Mouse (Mus musculus) heart, adult 2 months (tissue): ENCODE results near the gene Guca1b. TPM values are rescaled to one million over a fixed set of nuclear protein-coding genes. Genes with fewer than 3 reads are reported as not detected.
"Not testable (repeated sequence)": the region's sequence is repeated elsewhere in the genome, so short reads cannot be mapped to it uniquely, and the experiment has no call there.

ENCODE experiments used
- DNase-seq, 2 experiments: peaks; one replicate each; pipeline ENCODE4 v3.0.0; 2021
- H3K27ac ChIP-seq: fragments of 200-600 bp; 2 replicates; pipeline ENCODE4 v1.8.1; 2022
- H3K27me3 ChIP-seq: fragments of 200-500 bp; 2 replicates; pipeline ENCODE4 v1.6.1; 2012; ENCODE audit warnings: mild to moderate bottlenecking, low read length, inconsistent platforms, mixed read lengths; ENCODE audit not compliant: control insufficient read depth, insufficient read depth
- H3K36me3 ChIP-seq: fragments of 200-500 bp; 2 replicates; pipeline ENCODE4 v1.6.1; 2012; ENCODE audit warnings: low read length, inconsistent platforms; ENCODE audit not compliant: control insufficient read depth, insufficient read depth
- H3K4me1 ChIP-seq: fragments of 200-500 bp; 2 replicates; pipeline ENCODE4 v1.6.1; 2011; ENCODE audit warnings: low read length; ENCODE audit not compliant: control insufficient read depth, insufficient read depth
- H3K4me3 ChIP-seq: fragments of 200-600 bp; 2 replicates; pipeline ENCODE4 v1.8.1; 2022
- H3K79me2 ChIP-seq: fragments of 200-500 bp; replicated peaks from 2 replicates; pipeline ENCODE4 v1.6.1; 2012; ENCODE audit warnings: mild to moderate bottlenecking, inconsistent platforms, low read length, moderate library complexity, mixed read lengths; ENCODE audit not compliant: control insufficient read depth, insufficient read depth
- H3K9ac ChIP-seq: fragments of 200-500 bp; 2 replicates; pipeline ENCODE4 v1.6.1; 2012; ENCODE audit warnings: low read depth, mild to moderate bottlenecking, control low read depth, inconsistent platforms, low read length, mixed read lengths
- CTCF ChIP-seq: fragments of 200-600 bp; IDR thresholded peaks from 2 replicates; pipeline ENCODE4 v1.8.1; 2022; ENCODE audit warnings: antibody characterized with exemption, mild to moderate bottlenecking, moderate library complexity
- EP300 ChIP-seq: fragments of 200-500 bp; IDR thresholded peaks from 2 replicates; pipeline ENCODE4 v1.6.1; 2011; ENCODE audit warnings: low read depth, low read length, control low read depth; ENCODE audit not compliant: insufficient read depth
- POLR2A ChIP-seq: fragments of 200-500 bp; IDR thresholded peaks from 2 replicates; pipeline ENCODE4 v1.6.1; 2011; ENCODE audit warnings: mild to moderate bottlenecking, low read depth, low read length, control low read depth; ENCODE audit not compliant: insufficient read depth
- WGBS: fragments of 180-500 bp; shearing (Covaris S2); methylation state at CpG from one replicate; pipeline ENCODE4 v1.1.7; 2018; 5-methylcytosine and 5-hydroxymethylcytosine counted together
- intact Hi-C: fragments of 180-260 bp; cut with DNase I; formaldehyde crosslinking; loops from one replicate; pipeline ENCODE4 v1.15.1; 2025
- polyA plus RNA-seq: library from polyadenylated mRNA; depleted of rRNA; stranded (reverse); fragments of >200 nt; gene quantifications from 2 replicates; pipeline ENCODE4 v1.2.3, GENCODE M21; 2012
- total RNA-seq, 2 experiments: library from RNA; stranded (reverse); gene quantifications; 2 replicates each; pipeline ENCODE4 v1.2.3; 2021

Guca1b gene
- total and polyA plus RNA-seq, 3 experiments, result 0.23 to 0.86 (median 0.43) TPM

DNA sequence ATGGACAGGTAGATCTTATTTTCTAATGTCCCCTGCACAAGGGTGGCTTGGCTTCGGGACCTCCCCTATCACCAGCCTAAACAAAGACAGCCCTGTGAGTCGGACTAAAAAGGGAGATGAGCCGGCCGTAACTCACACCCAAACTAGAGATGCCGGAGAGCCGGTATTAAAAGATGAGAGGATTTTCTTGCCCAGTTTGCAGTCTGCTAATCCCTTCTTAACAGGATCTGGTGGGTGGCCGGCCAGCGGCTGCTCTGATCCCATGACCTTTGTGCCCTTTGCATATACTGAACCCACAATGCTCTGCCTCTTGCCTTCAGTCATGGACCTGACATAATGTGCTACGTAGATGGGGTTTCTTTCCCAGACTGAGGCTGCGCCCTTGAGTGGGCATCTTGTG is 15.3 kb downstream of the Guca1b start, which contains the start of gene Guca1a:
TSS of gene Guca1a (minus strand) at position 134 of the 400 bp plus-strand sequence.
- 58% methylated on average over 10 of the region's 10 CpGs for WGBS
- no peak within 1 kb of the TSS for H3K9ac ChIP-seq
- H3K27ac ChIP-seq, result no peak within 1 kb of the TSS
- DNase-seq, result no peak
- intact Hi-C loops, result no loop called here
- H3K79me2 ChIP-seq, result no peaks in the 10 kb centered on the region
- peaks cover under 1% of the 10 kb centered on the region; the same call in 1 of the 2 replicates for H3K4me1 ChIP-seq
- TF ChIP-seq EP300, result no peak
- H3K36me3 ChIP-seq, result no peaks in the 10 kb centered on the region
- peaks cover 4% of the 10 kb centered on the region for H3K27me3 ChIP-seq
- no peak within 1 kb of the TSS for H3K4me3 ChIP-seq

GRCm38 (mm10) chr17:47407717-47408557 is 22.7 kb downstream of the Guca1b start:
- intact Hi-C loops, result loop anchor here (5.0 kb wide), 1 partner anchor 74 kb away; no protein-coding TSS in a partner anchor
- WGBS, result 59% methylated on average over 10 of the region's 10 CpGs
- Histone ChIP-seq H3K27me3 (peaks cover 5% of the 10 kb centered on the region), H3K79me2 (no peaks in the 10 kb centered on the region), H3K4me1 (no peaks in the 10 kb centered on the region), H3K9ac (no peak overlapping the region), H3K4me3 (no peak overlapping the region), H3K27ac (no peak overlapping the region), H3K36me3 (no peaks in the 10 kb centered on the region)
- no peak for TF ChIP-seq CTCF
- TF ChIP-seq POLR2A, result no peak
- TF ChIP-seq EP300, result no peak
- DNase-seq, result no peak

GRCm38 (mm10) chr17:47408558-47408898 is 23.3 kb downstream of the Guca1b start:
- H3K4me1 ChIP-seq, result no peaks in the 10 kb centered on the region
- H3K9ac ChIP-seq, result no peak overlapping the region
- no peaks in the 10 kb centered on the region for H3K79me2 ChIP-seq
- DNase-seq, result peak; percentile 35 to 70
- H3K4me3 ChIP-seq, result no peak overlapping the region
- H3K27ac ChIP-seq, result no peak overlapping the region
- TF ChIP-seq CTCF (peak; percentile 82), EP300 (no peak), POLR2A (no peak)
- intact Hi-C loops, result loop anchor here (5.0 kb wide), 1 partner anchor 74 kb away; no protein-coding TSS in a partner anchor
- H3K36me3 ChIP-seq, result no peaks in the 10 kb centered on the region
- WGBS, result 18% methylated on average over 8 of the region's 8 CpGs
- H3K27me3 ChIP-seq, result peaks cover 5% of the 10 kb centered on the region

- H3K27me3 ChIP-seq, H3K4me1 ChIP-seq, H3K4me3 ChIP-seq, H3K27ac ChIP-seq, H3K79me2 ChIP-seq, H3K9ac ChIP-seq, H3K36me3 ChIP-seq: not testable (repeated sequence)
- DNase-seq, result peak; percentile 40 to 62
- intact Hi-C loops, result loop anchor here (5.0 kb wide), 1 partner anchor 72 kb away; no protein-coding TSS in a partner anchor
- 3% methylated on average over 74 of the region's 74 CpGs for WGBS
Observed at GRCm38 (mm10) chr17:47409897-47410861, 25.0 kb downstream of the Guca1b start.

DNA sequence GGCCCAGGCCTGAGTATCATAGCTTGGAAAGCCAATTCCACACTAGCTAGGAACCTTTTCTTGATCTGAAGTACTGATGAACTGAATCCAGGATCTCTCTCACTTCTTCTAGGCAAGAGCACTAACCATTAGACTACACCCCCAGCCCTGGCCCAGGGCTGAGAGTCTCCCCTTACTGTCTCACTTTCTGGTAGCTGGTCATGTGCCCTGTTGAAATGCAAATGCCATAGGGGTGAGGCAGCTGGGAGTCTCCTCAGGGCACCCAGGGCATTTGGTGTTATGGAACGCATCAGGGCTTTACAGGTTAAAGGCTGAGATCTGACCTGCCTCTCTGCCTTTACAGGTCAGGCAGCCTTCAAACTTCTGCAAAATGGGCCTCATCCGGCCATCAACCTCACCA is 35.0 kb downstream of the Guca1b start:
- 75% methylated on average over 2 of the region's 2 CpGs for WGBS
- no peak overlapping the region for H3K9ac ChIP-seq
- DNase-seq, result no peak
- no peaks in the 10 kb centered on the region for H3K36me3 ChIP-seq
- H3K4me1 ChIP-seq, result no peaks in the 10 kb centered on the region
- H3K27ac ChIP-seq, result no peak overlapping the region
- H3K4me3 ChIP-seq, result no peak overlapping the region
- no peaks in the 10 kb centered on the region for H3K79me2 ChIP-seq
- intact Hi-C loops, result no loop called here
- 0 out of 2 replicates have a peak, but pooled peaks cover 1% of the 10 kb centered on the region for H3K27me3 ChIP-seq
- TF ChIP-seq EP300 (no peak), CTCF (no peak), POLR2A (no peak)

DNA sequence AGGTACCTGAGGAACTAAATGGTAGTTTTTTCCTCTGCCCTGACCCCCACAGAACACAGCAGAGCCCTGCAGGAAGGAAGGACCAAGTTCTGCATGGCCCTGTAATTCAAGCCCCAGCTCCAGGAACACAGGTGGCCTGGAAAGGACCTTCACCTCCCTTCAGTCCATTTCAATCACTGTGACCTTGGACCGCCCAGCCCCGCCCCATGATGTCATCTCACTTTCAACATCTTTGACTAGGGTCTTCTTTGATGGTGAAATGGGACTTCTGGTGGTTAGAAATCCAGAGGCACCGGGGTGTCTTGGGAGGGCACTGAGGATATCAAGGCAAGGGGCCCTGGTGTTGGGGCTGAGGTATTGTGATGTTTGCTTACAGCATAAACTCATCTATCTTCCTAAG is 36.4 kb downstream of the Guca1b start:
- Histone ChIP-seq H3K4me1 (no peaks in the 10 kb centered on the region), H3K4me3 (no peak overlapping the region), H3K9ac (no peak overlapping the region), H3K79me2 (no peaks in the 10 kb centered on the region), H3K36me3 (no peaks in the 10 kb centered on the region), H3K27me3 (no peaks in the 10 kb centered on the region), H3K27ac (no peak overlapping the region)
- intact Hi-C loops, result no loop called here
- TF ChIP-seq POLR2A (no peak), EP300 (no peak), CTCF (no peak)
- no peak for DNase-seq
- WGBS, result 71% methylated on average over 3 of the region's 3 CpGs

GRCm38 (mm10) chr17:47422616-47423015 is 37.4 kb downstream of the Guca1b start:
- H3K27ac ChIP-seq, H3K4me1 ChIP-seq, H3K9ac ChIP-seq, H3K27me3 ChIP-seq, H3K36me3 ChIP-seq, DNase-seq, H3K4me3 ChIP-seq, H3K79me2 ChIP-seq, intact Hi-C loops: not testable (repeated sequence)
- WGBS, result 96% methylated on average over 1 of the region's 1 CpGs
